Mouse (Mus musculus) left cerebral cortex, postnatal 14 days (tissue): ENCODE measurements at regions not wholly inside any gene's neighbourhood (a gene's known extent, or its start where the extent isn't known, plus 50 kb on each side); places are given as distances from the start of the nearest gene placed in this dataset.

Source experiments
- DNase-seq, 2 experiments: peaks; one replicate each; pipeline ENCODE4 v3.0.0; 2021 to 2022; ENCODE audit warnings: low spot score in 2 of 2, mixed read lengths in 1 of 2
- intact Hi-C: fragments of 180-260 bp; cut with DNase I; formaldehyde crosslinking; loops from one replicate; pipeline ENCODE4 v1.15.1; 2025

GRCm38 (mm10) chr1:77137663-77138062 is 377.2 kb downstream of the Epha4 start:
- intact Hi-C loops, result no loop called here
- DNase-seq, result no peak

- intact Hi-C loops, result no loop called here
- no peak for DNase-seq
Measured at GRCm38 (mm10) chr1:77140906-77141305, 374.0 kb downstream of the Epha4 start.

- intact Hi-C loops, result no loop called here
- DNase-seq, result no peak
Measured at GRCm38 (mm10) chr1:77148052-77148451, 366.8 kb downstream of the Epha4 start.

GRCm38 (mm10) chr1:77168316-77168715 is 346.6 kb downstream of the Epha4 start:
- DNase-seq, result no peak
- intact Hi-C loops, result no loop called here

GRCm38 (mm10) chr1:77172463-77172862 is 342.4 kb downstream of the Epha4 start:
- no peak for DNase-seq
- intact Hi-C loops, result no loop called here

- intact Hi-C loops, result no loop called here
- DNase-seq, result no peak
Measured at GRCm38 (mm10) chr1:77174801-77175200, 340.1 kb downstream of the Epha4 start.

GRCm38 (mm10) chr1:77175214-77175613 is 339.7 kb downstream of the Epha4 start:
- peak in 1 of 2 experiments; percentile 15 for DNase-seq
- intact Hi-C loops, result no loop called here

- intact Hi-C loops, result no loop called here
- DNase-seq, result no peak
Measured at GRCm38 (mm10) chr1:77176516-77176915, 338.4 kb downstream of the Epha4 start.

- no peak for DNase-seq
- intact Hi-C loops, result no loop called here
Measured at GRCm38 (mm10) chr1:77183965-77184364, 330.9 kb downstream of the Epha4 start.

GRCm38 (mm10) chr1:77190141-77190540 is 324.7 kb downstream of the Epha4 start:
- no peak for DNase-seq
- intact Hi-C loops, result no loop called here

GRCm38 (mm10) chr1:77201321-77201917 is 313.5 kb downstream of the Epha4 start:
- intact Hi-C loops, result no loop called here
- DNase-seq, result no peak

- intact Hi-C loops, result no loop called here
- DNase-seq, result no peak
Measured at GRCm38 (mm10) chr1:77202948-77203347, 311.9 kb downstream of the Epha4 start.

GRCm38 (mm10) chr1:77206535-77206934 is 308.4 kb downstream of the Epha4 start:
- intact Hi-C loops, result no loop called here
- DNase-seq, result no peak

GRCm38 (mm10) chr1:77209395-77209794 is 305.5 kb downstream of the Epha4 start:
- intact Hi-C loops, result no loop called here
- DNase-seq, result no peak

GRCm38 (mm10) chr1:77213462-77214098 is 301.3 kb downstream of the Epha4 start:
- intact Hi-C loops, result no loop called here
- no peak for DNase-seq

GRCm38 (mm10) chr1:77219488-77220321 is 295.2 kb downstream of the Epha4 start:
- intact Hi-C loops, result no loop called here
- DNase-seq, result no peak

- DNase-seq, result no peak
Measured at GRCm38 (mm10) chr1:77220322-77220590, 294.6 kb downstream of the Epha4 start.

GRCm38 (mm10) chr1:77220783-77221182 is 294.1 kb downstream of the Epha4 start:
- intact Hi-C loops, result no loop called here
- DNase-seq, result no peak

More at GRCm38 (mm10) chr1:77220322-77220590, 294.6 kb downstream of the Epha4 start:
- intact Hi-C loops, result no loop called here

- DNase-seq, result no peak
- intact Hi-C loops, result no loop called here
Measured at GRCm38 (mm10) chr1:77221900-77222299, 293.0 kb downstream of the Epha4 start.

- intact Hi-C loops, result no loop called here
- DNase-seq, result no peak
Measured at GRCm38 (mm10) chr1:77226546-77226945, 288.3 kb downstream of the Epha4 start.

GRCm38 (mm10) chr1:77226991-77227515 is 287.8 kb downstream of the Epha4 start:
- intact Hi-C loops, result no loop called here

More at GRCm38 (mm10) chr1:77226991-77227515, 287.8 kb downstream of the Epha4 start:
- DNase-seq, result no peak
